Mouse (Mus musculus): Measurements from ENCODE around the gene Oma1.

Gene Oma1

DNA sequence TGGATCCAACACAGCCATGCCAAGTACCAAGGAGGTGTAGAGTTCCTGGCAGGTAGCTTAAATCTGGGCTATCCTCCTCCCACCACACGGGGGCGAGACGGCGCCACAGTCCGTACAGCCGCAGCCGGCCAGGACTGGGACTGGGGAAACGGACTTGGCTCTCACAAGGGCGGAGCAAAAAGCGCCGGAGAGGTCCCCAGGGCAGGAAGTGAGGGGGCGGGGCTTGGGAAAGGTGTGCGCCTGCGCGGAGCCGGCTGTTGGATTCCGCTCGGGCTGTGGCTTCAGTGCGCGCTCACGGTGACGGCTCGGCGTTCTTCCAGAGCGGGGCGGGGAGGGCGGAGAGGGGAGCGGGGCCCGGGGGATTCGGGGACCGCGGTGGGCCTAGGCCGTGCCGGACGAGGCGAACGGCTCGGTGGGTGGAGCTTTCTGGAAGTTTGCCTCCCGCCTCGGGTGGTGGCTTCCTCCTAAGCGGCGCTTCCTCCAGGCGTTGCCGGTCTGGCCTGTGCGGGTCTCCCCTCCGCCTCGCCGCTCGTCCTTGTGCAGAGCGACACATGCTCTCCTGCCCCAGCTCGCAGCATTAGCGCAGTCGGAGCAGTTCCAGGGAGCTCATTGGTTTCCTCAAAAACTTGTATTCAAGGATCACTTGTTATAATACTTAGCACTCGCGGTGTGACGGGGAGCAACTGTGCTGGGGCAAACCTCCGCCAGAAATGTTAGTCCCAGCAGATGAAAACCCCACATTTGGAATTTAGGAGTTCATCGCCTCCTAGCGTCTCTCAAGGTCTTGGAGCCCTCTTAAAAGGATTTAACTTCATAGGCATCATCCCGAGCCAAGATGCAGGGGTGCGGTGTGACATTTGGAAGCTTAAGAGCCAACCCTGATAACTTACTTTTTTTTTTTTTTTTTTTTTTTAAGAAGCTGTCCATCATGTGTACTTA is at the start of gene Oma1:
Gene Oma1 (plus strand): TSS at position 226 of the 939 bp plus-strand sequence.
- peak; percentile 98 to 99 for DNase-seq

DNA sequence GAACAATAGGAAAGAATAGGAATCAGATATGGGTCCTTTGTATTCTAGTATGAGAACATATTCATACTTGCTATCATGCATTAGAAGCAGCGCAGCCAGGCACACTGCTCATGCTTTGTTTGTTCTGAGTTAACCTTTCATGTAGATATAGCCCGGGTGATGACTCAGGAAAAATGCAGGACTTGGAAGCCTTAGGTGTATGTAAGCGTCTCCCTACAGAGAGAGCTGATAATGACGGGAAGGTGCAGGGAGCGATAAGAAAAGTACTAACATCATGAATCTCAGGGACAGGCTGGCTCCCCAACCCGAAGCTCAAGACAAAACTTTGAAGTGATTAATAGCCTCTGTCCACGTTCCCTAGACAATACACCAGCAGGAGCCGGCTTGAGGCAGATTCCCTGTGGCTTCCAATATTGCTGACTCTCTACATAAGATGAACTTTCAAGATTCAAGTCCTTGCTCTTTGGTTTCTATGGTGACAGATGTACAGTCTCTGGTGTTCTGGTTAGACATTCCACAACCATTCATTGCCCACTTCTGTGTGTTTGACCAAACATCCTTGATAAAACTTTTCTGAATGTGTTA is 49.7 kb upstream of the Oma1 start:
- DNase-seq, result no peak

DNA sequence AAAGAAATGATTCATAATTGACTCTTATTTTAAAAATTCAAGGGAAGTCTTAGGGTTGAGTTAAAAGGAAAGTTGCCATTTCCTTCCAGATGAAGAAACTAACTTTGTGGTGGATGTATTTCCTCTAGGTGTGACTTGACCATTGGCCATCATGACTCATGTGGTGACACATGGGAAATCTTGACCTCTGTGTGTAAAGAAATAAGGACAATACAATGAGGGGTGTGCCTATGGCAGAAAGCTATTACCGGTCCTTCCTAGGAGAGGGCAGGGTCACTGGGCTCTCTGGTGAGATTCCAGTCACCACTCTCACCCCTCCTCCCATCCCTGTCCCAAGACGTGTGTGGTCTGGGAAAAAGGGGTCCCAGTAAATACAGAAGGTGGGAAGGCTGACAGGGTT is 48.4 kb upstream of the Oma1 start:
- DNase-seq, result no peak

- no peak for DNase-seq
Observed at GRCm38 (mm10) chr4:103269336-103269735, 44.3 kb upstream of the Oma1 start.

- DNase-seq, result no peak
Observed at GRCm38 (mm10) chr4:103273021-103273420, 40.6 kb upstream of the Oma1 start.

DNA sequence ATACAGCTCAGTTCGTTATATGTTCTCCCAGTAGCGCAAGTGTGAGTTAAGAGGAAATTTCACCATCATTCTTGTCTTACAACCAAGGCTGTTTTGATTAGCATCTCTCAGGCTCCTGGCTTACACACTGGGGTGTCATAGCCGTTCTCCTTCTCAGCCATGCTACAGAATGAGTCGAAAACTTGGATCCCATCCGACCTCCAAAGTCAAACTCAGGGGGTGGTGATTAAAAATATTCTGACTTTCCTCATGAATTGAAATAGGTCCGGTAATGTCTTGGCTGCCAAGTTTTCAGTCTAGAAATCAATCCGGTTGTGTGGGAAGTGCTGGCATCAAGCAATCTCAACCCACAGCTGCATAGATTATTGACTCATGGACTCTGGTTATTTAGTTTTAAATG is 25.3 kb upstream of the Oma1 start:
- DNase-seq, result no peak

DNA sequence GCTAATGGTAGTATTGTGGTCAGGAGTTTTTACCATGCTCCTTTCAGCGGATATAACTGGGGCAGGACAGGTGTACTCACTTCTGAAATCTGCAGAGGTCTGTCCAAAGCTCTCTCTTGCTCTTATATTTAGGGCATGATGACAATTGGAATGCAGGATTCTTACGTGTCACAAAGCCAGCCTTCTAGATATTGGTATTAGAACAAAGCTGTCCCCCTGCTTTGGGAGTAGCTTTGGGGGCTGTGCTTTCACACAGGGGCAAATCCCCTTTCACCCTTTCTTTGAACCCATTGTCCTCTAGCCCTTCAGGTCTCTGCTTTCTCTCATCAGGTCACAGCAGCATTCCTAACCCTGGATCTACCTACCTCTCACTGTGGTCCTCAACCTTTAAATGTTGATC is 22.8 kb upstream of the Oma1 start, which contains the start of gene 4921539E11Rik:
Gene 4921539E11Rik (minus strand): TSS at position 101 of the 400 bp plus-strand sequence.
- DNase-seq, result no peak

- no peak for DNase-seq
Observed at GRCm38 (mm10) chr4:103299342-103299741, 14.3 kb upstream of the Oma1 start.

GRCm38 (mm10) chr4:103303851-103304250 is 9.8 kb upstream of the Oma1 start:
- no peak for DNase-seq

GRCm38 (mm10) chr4:103314526-103314910 is 906 bp downstream of the Oma1 start:
- peak; percentile 30 to 60 for DNase-seq

DNA sequence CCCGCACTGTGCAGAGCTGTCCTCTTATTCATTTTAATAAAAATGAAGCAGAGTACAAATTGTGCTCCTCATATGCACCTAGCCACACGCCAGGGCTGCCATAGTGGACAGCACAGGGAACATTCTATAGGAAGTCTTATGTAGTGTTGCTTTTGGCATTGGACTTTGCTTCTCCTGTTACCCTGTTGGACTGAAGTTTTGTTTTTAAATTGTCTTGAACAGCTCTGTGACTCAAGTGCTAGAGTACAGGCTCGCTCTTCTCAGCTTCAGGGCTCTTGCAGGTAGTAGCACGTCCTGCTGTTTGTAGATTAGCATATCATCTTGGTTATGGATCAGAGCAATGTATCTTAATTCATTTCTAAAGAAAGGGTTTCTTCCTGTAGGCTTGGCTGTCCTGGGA is 2.2 kb downstream of the Oma1 start:
- no peak for DNase-seq

GRCm38 (mm10) chr4:103321461-103321860 is 7.8 kb downstream of the Oma1 start:
- DNase-seq, result no peak

GRCm38 (mm10) chr4:103324688-103325451 is 11.3 kb downstream of the Oma1 start:
- DNase-seq, result peak; percentile 43 to 44

GRCm38 (mm10) chr4:103326994-103327393 is 13.4 kb downstream of the Oma1 start:
- peak; percentile 46 to 67 for DNase-seq

GRCm38 (mm10) chr4:103329348-103329747 is 15.7 kb downstream of the Oma1 start:
- no peak for DNase-seq

DNA sequence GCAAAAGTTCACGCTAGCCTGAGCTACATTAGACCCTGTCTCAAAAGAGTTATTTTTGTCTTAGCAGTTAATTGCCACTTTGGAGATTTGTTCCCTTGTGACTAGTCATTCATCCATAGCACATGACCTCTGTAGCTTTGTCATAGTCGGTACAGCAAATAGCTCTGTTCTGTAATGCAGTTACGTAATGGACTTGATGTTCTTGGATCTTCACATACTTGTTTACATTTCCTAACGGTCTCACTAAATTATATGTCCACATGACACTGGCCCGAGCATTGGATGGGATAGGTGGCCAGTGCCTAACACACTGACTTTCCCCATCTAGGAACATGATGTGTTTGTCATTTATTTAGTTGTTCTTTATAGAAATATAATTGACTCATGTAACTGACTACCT is 21.5 kb downstream of the Oma1 start:
- DNase-seq, result no peak

GRCm38 (mm10) chr4:103340726-103341125 is 27.1 kb downstream of the Oma1 start:
- no peak for DNase-seq

GRCm38 (mm10) chr4:103341620-103342019 is 28.0 kb downstream of the Oma1 start:
- DNase-seq, result no peak

GRCm38 (mm10) chr4:103346058-103346457 is 32.4 kb downstream of the Oma1 start:
- DNase-seq, result peak in 1 of 2 experiments; percentile 38

- DNase-seq, result no peak
Observed at GRCm38 (mm10) chr4:103346849-103347248, 33.2 kb downstream of the Oma1 start.

- no peak for DNase-seq
Observed at GRCm38 (mm10) chr4:103349219-103349618, 35.6 kb downstream of the Oma1 start.

DNA sequence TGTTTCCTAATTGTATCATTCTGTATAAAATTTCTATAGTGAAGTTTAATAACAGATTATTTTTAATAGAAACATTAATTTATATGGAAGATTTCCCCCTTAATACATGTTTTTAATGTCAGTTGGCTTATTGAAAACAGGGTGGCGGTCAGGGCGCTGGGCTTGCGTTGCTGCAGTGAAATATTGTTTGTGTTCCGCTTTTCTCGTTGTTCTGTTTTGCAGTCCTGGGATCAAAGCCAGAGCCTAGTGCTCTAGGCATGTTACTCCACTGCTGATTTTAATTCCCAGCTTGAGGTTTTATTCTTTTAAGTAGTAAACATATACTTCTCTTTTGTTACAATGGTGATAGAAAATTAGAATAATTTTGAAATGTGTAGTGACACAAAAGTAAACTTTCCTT is 39.3 kb downstream of the Oma1 start:
- DNase-seq, result no peak

DNA sequence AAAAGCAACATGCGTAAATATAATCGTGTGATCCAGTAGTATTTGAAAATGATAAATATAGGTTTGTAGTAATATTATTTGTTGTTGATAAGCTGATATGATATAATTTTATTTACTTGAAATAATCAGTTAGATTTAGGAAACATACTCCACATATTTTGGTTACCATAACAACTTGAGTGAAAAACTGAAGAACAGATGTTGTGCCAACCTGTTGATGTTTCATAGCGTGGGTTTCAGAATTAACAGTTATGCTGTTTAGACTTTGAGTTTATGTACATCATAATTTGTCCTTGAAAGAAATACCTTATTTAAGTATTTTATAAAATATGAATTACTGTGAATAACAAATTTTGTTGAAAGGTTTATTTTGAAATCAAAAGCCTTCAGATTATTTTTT is 43.8 kb downstream of the Oma1 start:
- DNase-seq, result no peak

All from lung, adult 18-20 months (tissue).